Comparison of ENCODE assay signal across 10 mouse cellular contexts in the genomic region with DNA sequence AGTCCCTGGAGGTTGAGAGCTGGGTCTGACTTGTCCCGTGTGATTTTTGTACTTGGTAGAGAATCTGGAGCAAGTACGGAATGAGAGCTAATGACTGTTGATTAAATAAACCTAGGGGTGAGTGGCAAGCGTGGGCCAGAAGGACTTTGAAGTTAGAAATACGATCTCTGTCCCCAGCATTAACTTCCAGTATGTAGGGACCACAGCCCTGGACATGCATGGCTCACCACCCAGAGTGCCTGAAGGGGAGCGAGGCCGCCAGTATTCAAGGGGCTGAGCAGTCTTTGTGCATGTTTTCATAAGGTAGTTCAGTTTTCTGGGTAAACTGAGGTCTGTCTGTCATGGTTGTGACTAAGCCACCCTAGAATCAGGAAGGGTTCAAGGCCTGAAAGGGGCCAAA. TPM values are rescaled to one million over a fixed set of nuclear protein-coding genes. Genes with fewer than 3 reads are reported as not detected.
A peak's percentile ranks its signal among the peaks of the same experiment; 100 is the strongest.
DNase-seq lines count a peak whose midpoint lies in the region; ATAC-seq lines count a peak whose summit lies in the region.
"Had no signal": no experiment of that assay in that cellular context is flagged by ENCODE, and none has a peak within 500 bp of the region (broad histone marks: within the 10 kb centered on the region; RNA-seq: fewer than 3 reads in every experiment).

No protein-coding gene starts in this region.

- no peak overlapping the region for H3K4me3 ChIP-seq in lung, embryonic 15.5 days
- H3K4me3 ChIP-seq in intestine, embryonic 15.5 days (replicated peaks): no peak overlapping the region
- peak overlapping the region; percentile 46; the same call in 1 of the 2 replicates for H3K4me3 ChIP-seq in stomach, embryonic 15.5 days (replicated peaks)

- H3K4me1 ChIP-seq in lung, embryonic 15.5 days: peaks cover 15% of the 10 kb centered on the region
- H3K4me1 ChIP-seq in intestine, embryonic 15.5 days (replicated peaks): peaks cover 17% of the 10 kb centered on the region
- H3K4me1 ChIP-seq in stomach, embryonic 15.5 days: peaks cover 23% of the 10 kb centered on the region; the same call in 1 of the 2 replicates

- WGBS in lung, embryonic 15.5 days: 22% methylated on average over 6 of the region's 6 CpGs
- 31% methylated on average over 6 of the region's 6 CpGs for WGBS in intestine, embryonic 15.5 days
- 40% methylated on average over 6 of the region's 6 CpGs for WGBS in stomach, embryonic 15.5 days

- peaks cover 78% of the 10 kb centered on the region for H3K27me3 ChIP-seq in lung, embryonic 15.5 days
- H3K27me3 ChIP-seq in intestine, embryonic 15.5 days (replicated peaks): peaks cover 70% of the 10 kb centered on the region
- peaks cover 67% of the 10 kb centered on the region for H3K27me3 ChIP-seq in stomach, embryonic 15.5 days (replicated peaks)

- peak overlapping the region; percentile 88; the same call in 1 of the 2 replicates for H3K4me2 ChIP-seq in lung, embryonic 15.5 days
- H3K4me2 ChIP-seq in intestine, embryonic 15.5 days (replicated peaks): peak overlapping the region; percentile 94
- peak overlapping the region; percentile 91 for H3K4me2 ChIP-seq in stomach, embryonic 15.5 days

- peak; percentile 38 for DNase-seq in cerebellum, adult 8-10 months
- DNase-seq in lung, postnatal 4 days: no peak
- DNase-seq in adrenal gland, postnatal 14 days: no peak
- no peak for DNase-seq in ovary, postnatal 14 days (ENCODE audit: low spot score)

- no peak for ATAC-seq in cerebellum, adult (ENCODE audit: insufficient number of reproducible peaks, low FRiP score, low TSS enrichment)
- no peak for ATAC-seq in lung, embryonic 15.5 days (ENCODE audit: borderline replicate concordance, extremely low read depth, low FRiP score, low TSS enrichment)
- ATAC-seq in intestine, embryonic 15.5 days: no peak
- no peak for ATAC-seq in stomach, embryonic 15.5 days (ENCODE audit: insufficient read depth, low FRiP score, low read depth)

- H3K9me3 ChIP-seq in lung, embryonic 15.5 days: no peaks in the 10 kb centered on the region
- no peaks in the 10 kb centered on the region for H3K9me3 ChIP-seq in intestine, embryonic 15.5 days
- H3K9me3 ChIP-seq in stomach, embryonic 15.5 days: no peaks in the 10 kb centered on the region

- H3K36me3 ChIP-seq in lung, embryonic 15.5 days: no peaks in the 10 kb centered on the region
- H3K36me3 ChIP-seq in intestine, embryonic 15.5 days: no peaks in the 10 kb centered on the region
- H3K36me3 ChIP-seq in stomach, embryonic 15.5 days: no peaks in the 10 kb centered on the region

- H3K9ac ChIP-seq in lung, embryonic 15.5 days: no peak overlapping the region
- H3K9ac ChIP-seq in intestine, embryonic 15.5 days: no peak overlapping the region
- H3K9ac ChIP-seq in stomach, embryonic 15.5 days: no peak overlapping the region

- no peak overlapping the region for H3K27ac ChIP-seq in lung, embryonic 15.5 days
- no peak overlapping the region for H3K27ac ChIP-seq in intestine, embryonic 15.5 days
- H3K27ac ChIP-seq in stomach, embryonic 15.5 days: no peak overlapping the region

RNA-seq across cellular contexts. Expression of a gene that starts 0.7 kb away (rescaled TPM):
- polyA plus RNA-seq in lung, embryonic 15.5 days (2015; fragmentation: Nextera tagmentation; extraction: Ambion mirVana): 0.24 and 0.37 TPM in 2 replicates
- polyA plus RNA-seq in intestine, embryonic 15.5 days (2015; fragmentation: Nextera tagmentation; extraction: Ambion mirVana): 0.38 and 0.53 TPM in 2 replicates
- 0.34 and 0.87 TPM in 2 replicates for polyA plus RNA-seq in stomach, embryonic 15.5 days (2015; fragmentation: Nextera tagmentation; extraction: Ambion mirVana)
- 0.44 and 0.56 TPM in 2 replicates for total RNA-seq in adrenal gland, postnatal 14 days (2021)

RNA-seq across cellular contexts. Expression of a gene that starts 19.3 kb away (rescaled TPM):
- polyA plus RNA-seq in lung, embryonic 15.5 days (2015; fragmentation: Nextera tagmentation; extraction: Ambion mirVana): 0.12 and 0.28 TPM in 2 replicates
- 0.24 TPM in 1 of 2 replicates, not detected in the other for polyA plus RNA-seq in intestine, embryonic 15.5 days (2015; fragmentation: Nextera tagmentation; extraction: Ambion mirVana)
- polyA plus RNA-seq in stomach, embryonic 15.5 days (2015; fragmentation: Nextera tagmentation; extraction: Ambion mirVana): 0.81 and 1.3 TPM in 2 replicates
- not detected in 2 replicates for total RNA-seq in adrenal gland, postnatal 14 days (2021)
- total RNA-seq: layer of hippocampus, postnatal 25 days had no signal
- polyA plus RNA-seq: lung, postnatal 0 days had no signal
